34 mouse cellular contexts compared by ENCODE assay signal in the genomic region with DNA sequence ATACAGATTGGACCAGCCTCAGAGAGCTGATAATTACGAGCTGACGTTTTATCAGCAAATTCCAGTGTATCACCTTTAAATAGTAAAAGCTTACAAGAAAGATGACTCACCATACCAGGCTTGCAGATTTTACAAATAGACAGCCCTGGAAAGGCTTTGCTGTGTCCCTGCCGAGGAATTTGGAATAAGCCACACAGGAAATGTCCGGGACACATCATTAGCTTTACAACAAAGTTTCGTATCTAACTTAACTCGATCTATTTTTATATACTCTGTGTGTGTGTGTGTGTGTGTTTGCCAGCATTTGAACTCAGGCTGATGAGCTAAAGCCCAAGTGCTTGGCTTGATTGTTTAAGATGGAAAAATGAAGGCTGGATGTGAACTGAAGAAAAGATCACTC.
A peak's percentile ranks its signal among the peaks of the same experiment; 100 is the strongest.
DNase-seq lines count a peak whose midpoint lies in the region; ATAC-seq and TF ChIP-seq lines count a peak whose summit lies in the region.
"Had no signal": no experiment of that assay in that cellular context is flagged by ENCODE, and none has a peak within 500 bp of the region (broad histone marks: within the 10 kb centered on the region; RNA-seq: fewer than 3 reads in every experiment).

No protein-coding gene starts in this region.

- 25% methylated on average over 6 of the region's 6 CpGs for WGBS in heart, embryonic 13.5 days
- WGBS in lung, embryonic 15.5 days, result 19% methylated on average over 6 of the region's 6 CpGs

- intact Hi-C loops in heart, postnatal 14 days (cut with DNase I), result no loop called here
- intact Hi-C loops in left cerebral cortex, postnatal 25 days (cut with DNase I), result no loop called here
- intact Hi-C loops in gastrocnemius, adult 2 months (cut with DNase I), result no loop called here

- ATAC-seq in heart, embryonic 13.5 days (ENCODE audit: extremely low read depth, insufficient number of reproducible peaks, low FRiP score, low TSS enrichment), result no peak
- peak; percentile 71 for ATAC-seq in lung, embryonic 15.5 days (ENCODE audit: borderline replicate concordance, extremely low read depth, low FRiP score, low TSS enrichment)
- ATAC-seq in monocyte, adult 5-6 weeks (replicated peaks; ENCODE audit: insufficient number of reproducible peaks, low FRiP score, low TSS enrichment, poor library complexity, severe bottlenecking), result no peak
- ATAC-seq: CD4-positive, CD25-positive, alpha-beta regulatory T cell, adult 4 months; forebrain, embryonic 13.5 days; inflammation-experienced regulatory T-cells, adult 6 months; midbrain, embryonic 15.5 days had no signal

- no peak overlapping the region for H3K4me3 ChIP-seq in heart, embryonic 13.5 days
- H3K4me3 ChIP-seq in lung, embryonic 15.5 days, result no peak overlapping the region
- H3K4me3 ChIP-seq in gastrocnemius, adult 2 months, result no peak overlapping the region
- H3K4me3 ChIP-seq: embryonic facial prominence, embryonic 10.5 days; embryonic facial prominence, embryonic 15.5 days; forebrain, embryonic 13.5 days; heart, embryonic 12.5 days; hindbrain, embryonic 10.5 days; hindbrain, embryonic 15.5 days; midbrain, embryonic 15.5 days; neural tube, embryonic 12.5 days had no signal

- no peaks in the 10 kb centered on the region for H3K27me3 ChIP-seq in heart, embryonic 13.5 days (replicated peaks)
- no peaks in the 10 kb centered on the region for H3K27me3 ChIP-seq in lung, embryonic 15.5 days
- H3K27me3 ChIP-seq: embryonic facial prominence, embryonic 15.5 days; forebrain, embryonic 13.5 days; heart, embryonic 12.5 days; hindbrain, embryonic 15.5 days; midbrain, embryonic 15.5 days; neural tube, embryonic 12.5 days had no signal

- no peak for TF ChIP-seq CTCF in gastrocnemius, adult 2 months (IDR thresholded peaks at IDR 0.05)

- peaks cover 13% of the 10 kb centered on the region for H3K4me1 ChIP-seq in heart, embryonic 13.5 days
- peaks cover 6% of the 10 kb centered on the region for H3K4me1 ChIP-seq in lung, embryonic 15.5 days
- H3K4me1 ChIP-seq: embryonic facial prominence, embryonic 15.5 days; hindbrain, embryonic 15.5 days; midbrain, embryonic 15.5 days; neural tube, embryonic 12.5 days had no signal

- no peaks in the 10 kb centered on the region for H3K9me3 ChIP-seq in heart, embryonic 13.5 days
- H3K9me3 ChIP-seq in lung, embryonic 15.5 days, result no peaks in the 10 kb centered on the region
- H3K9me3 ChIP-seq: embryonic facial prominence, embryonic 10.5 days; embryonic facial prominence, embryonic 15.5 days; forebrain, embryonic 13.5 days; heart, embryonic 12.5 days; hindbrain, embryonic 10.5 days; hindbrain, embryonic 15.5 days; midbrain, embryonic 15.5 days; neural tube, embryonic 12.5 days had no signal

- no peak overlapping the region for H3K9ac ChIP-seq in heart, embryonic 13.5 days
- H3K9ac ChIP-seq in lung, embryonic 15.5 days, result no peak overlapping the region
- H3K9ac ChIP-seq: embryonic facial prominence, embryonic 15.5 days; forebrain, embryonic 13.5 days; heart, embryonic 12.5 days; hindbrain, embryonic 15.5 days; liver, embryonic 14.5 days; midbrain, embryonic 15.5 days; neural tube, embryonic 12.5 days had no signal

- H3K4me2 ChIP-seq in heart, embryonic 13.5 days, result 0 out of 2 replicates have a peak overlapping the region, but pooled peaks have one; percentile 10
- H3K4me2 ChIP-seq in lung, embryonic 15.5 days, result no peak overlapping the region; the same call in 1 of the 2 replicates
- H3K4me2 ChIP-seq: embryonic facial prominence, embryonic 15.5 days; forebrain, embryonic 13.5 days; heart, embryonic 12.5 days; hindbrain, embryonic 15.5 days; midbrain, embryonic 15.5 days; neural tube, embryonic 12.5 days had no signal

- no peak for DNase-seq in heart, postnatal 14 days
- peak; percentile 26 for DNase-seq in lung, postnatal 25 days (ENCODE audit: low spot score)
- no peak for DNase-seq in left cerebral cortex, postnatal 25 days (ENCODE audit: low spot score in 2 of 2)
- DNase-seq in gastrocnemius, adult 2 months, result no peak
- DNase-seq: adrenal gland, postnatal 36 days; cerebellum, adult 8-10 months; cerebellum, postnatal 25 days; gastrocnemius, postnatal 14 days; heart, adult 11 months; heart, postnatal 10 days; kidney, adult 11 months; kidney, postnatal 14 days; layer of hippocampus, adult 9-11 months; liver; right cerebral cortex, adult 18-20 months; right cerebral cortex, postnatal 4 days; thymus, adult 18-20 months; thymus, postnatal 25 days had no signal

- 0 out of 2 replicates have a peak overlapping the region, but pooled peaks have one; percentile 6 for H3K27ac ChIP-seq in heart, embryonic 13.5 days (replicated peaks)
- H3K27ac ChIP-seq in lung, embryonic 15.5 days, result peak overlapping the region; percentile 70
- no peak overlapping the region for H3K27ac ChIP-seq in gastrocnemius, adult 2 months
- H3K27ac ChIP-seq: embryonic facial prominence, embryonic 10.5 days; embryonic facial prominence, embryonic 15.5 days; forebrain, embryonic 13.5 days; hindbrain, embryonic 10.5 days; hindbrain, embryonic 15.5 days; liver, embryonic 14.5 days; macrophage; midbrain, embryonic 15.5 days; neural tube, embryonic 12.5 days; stomach, postnatal 0 days had no signal

- H3K36me3 ChIP-seq in heart, embryonic 13.5 days, result no peaks in the 10 kb centered on the region
- no peaks in the 10 kb centered on the region for H3K36me3 ChIP-seq in lung, embryonic 15.5 days
- H3K36me3 ChIP-seq: embryonic facial prominence, embryonic 10.5 days; embryonic facial prominence, embryonic 15.5 days; heart, embryonic 12.5 days; hindbrain, embryonic 10.5 days; hindbrain, embryonic 15.5 days; midbrain, embryonic 15.5 days; neural tube, embryonic 12.5 days had no signal
